Mouse (Mus musculus) lung, embryonic 14.5 days (tissue): ENCODE measurements around the gene Sv2c. TPM values are rescaled to one million over a fixed set of nuclear protein-coding genes. Genes with fewer than 3 reads are reported as not detected.

Experiments used
- ATAC-seq: fragments of 200-750 bp; cut with Nextera tagmentation; 2 replicates; pipeline ENCODE4 v1.8.0; 2017; ENCODE audit warnings: mild to moderate bottlenecking, moderate TSS enrichment, moderate library complexity; ENCODE audit not compliant: insufficient read depth
- DNase-seq: peaks from one replicate; pipeline ENCODE4 v3.0.0-alpha.2; 2015
- H3K27ac ChIP-seq: fragments of 300-500 bp; sonication (generic); 2 replicates; pipeline ENCODE4 v1.5.1; 2014; ENCODE audit warnings: low read depth, mild to moderate bottlenecking, moderate library complexity
- H3K27me3 ChIP-seq: fragments of 300-500 bp; sonication (generic); 2 replicates; pipeline ENCODE4 v1.6.1; 2014; ENCODE audit warnings: low read length, control low read depth; ENCODE audit not compliant: insufficient read depth
- H3K36me3 ChIP-seq: fragments of 300-500 bp; sonication (generic); 2 replicates; pipeline ENCODE4 v1.6.1; 2014; ENCODE audit warnings: control low read depth; ENCODE audit not compliant: insufficient read depth
- H3K4me1 ChIP-seq: fragments of 300-500 bp; sonication (generic); 2 replicates; pipeline ENCODE4 v1.6.1; 2014; ENCODE audit warnings: antibody characterized with exemption, control low read depth; ENCODE audit not compliant: insufficient read depth
- H3K4me2 ChIP-seq: fragments of 300-500 bp; sonication (generic); 2 replicates; pipeline ENCODE4 v1.6.1; 2014; ENCODE audit warnings: mild to moderate bottlenecking
- H3K4me3 ChIP-seq: fragments of 300-500 bp; sonication (generic); 2 replicates; pipeline ENCODE4 v1.5.1; 2014; ENCODE audit warnings: low read depth, low read length
- H3K9ac ChIP-seq: fragments of 300-500 bp; sonication (generic); 2 replicates; pipeline ENCODE4 v1.6.1; 2014
- H3K9me3 ChIP-seq: fragments of 300-500 bp; sonication (generic); 2 replicates; pipeline ENCODE4 v1.6.1; 2016; ENCODE audit warnings: low read depth, low read length, control low read depth
- CTCF ChIP-seq: IDR thresholded peaks from 2 replicates; pipeline ENCODE4 v1.5.1; 2016; ENCODE audit warnings: antibody characterized with exemption, low read depth
- WGBS: fragments of 180-500 bp; shearing (Covaris S2); extraction: QIAGEN DNeasy Blood & Tissue Kit; methylation state at CpG from one replicate; pipeline ENCODE4 v1.1.7; 2014; 5-methylcytosine and 5-hydroxymethylcytosine counted together
- polyA plus RNA-seq: library from polyadenylated mRNA; unstranded; fragments of >200 nt; fragmentation: Nextera tagmentation; extraction: Ambion mirVana; gene quantifications from 2 replicates; pipeline ENCODE4 v1.2.1, GENCODE M21; 2014

The Sv2c gene
- polyA plus RNA-seq, 1 experiment from 2014 or later: 0.63 TPM

- no peak for TF ChIP-seq CTCF
- DNase-seq (peak; percentile 64), ATAC-seq (peak; percentile 44; the same call in 1 of the 2 replicates)
- Histone ChIP-seq H3K9me3 (no peaks in the 10 kb centered on the region), H3K27ac (no peak overlapping the region), H3K4me2 (no peak overlapping the region), H3K27me3 (no peaks in the 10 kb centered on the region), H3K36me3 (no peaks in the 10 kb centered on the region), H3K4me1 (no peaks in the 10 kb centered on the region), H3K4me3 (no peak overlapping the region), H3K9ac (no peak overlapping the region)
- 50% methylated on average over 8 of the region's 8 CpGs for WGBS
Measured at GRCm38 (mm10) chr13:96073555-96073954, 58.8 kb downstream of the Sv2c start.

- Histone ChIP-seq H3K27me3 (no peaks in the 10 kb centered on the region), H3K4me1 (no peaks in the 10 kb centered on the region), H3K36me3 (no peaks in the 10 kb centered on the region), H3K27ac (no peak overlapping the region), H3K4me2 (no peak overlapping the region), H3K9me3 (no peaks in the 10 kb centered on the region), H3K9ac (no peak overlapping the region), H3K4me3 (no peak overlapping the region)
- no peak for TF ChIP-seq CTCF
- 74% methylated on average over 3 of the region's 3 CpGs for WGBS
- DNase-seq: no peak
- no peak for ATAC-seq
Measured at GRCm38 (mm10) chr13:96052755-96053154, 79.6 kb downstream of the Sv2c start.

GRCm38 (mm10) chr13:96045396-96045795 lies 87.0 kb downstream of the Sv2c start:
- no peak overlapping the region for H3K4me3 ChIP-seq
- no peak overlapping the region for H3K9ac ChIP-seq
- no peaks in the 10 kb centered on the region for H3K27me3 ChIP-seq
- H3K4me2 ChIP-seq: no peak overlapping the region
- no peaks in the 10 kb centered on the region for H3K4me1 ChIP-seq
- no peak for ATAC-seq
- no peaks in the 10 kb centered on the region for H3K9me3 ChIP-seq
- 57% methylated on average over 5 of the region's 5 CpGs for WGBS
- TF ChIP-seq CTCF: no peak
- no peak overlapping the region for H3K27ac ChIP-seq
- H3K36me3 ChIP-seq: no peaks in the 10 kb centered on the region
- no peak for DNase-seq

GRCm38 (mm10) chr13:96040275-96041042 lies 91.9 kb downstream of the Sv2c start:
- no peak overlapping the region for H3K4me3 ChIP-seq
- no peaks in the 10 kb centered on the region for H3K9me3 ChIP-seq
- H3K4me2 ChIP-seq: no peak overlapping the region
- H3K27me3 ChIP-seq: no peaks in the 10 kb centered on the region
- WGBS: 51% methylated on average over 11 of the region's 11 CpGs
- TF ChIP-seq CTCF: no peak
- H3K27ac ChIP-seq: 0 out of 2 replicates have a peak overlapping the region, but pooled peaks have one; percentile 3
- ATAC-seq: peak; percentile 91
- no peak overlapping the region for H3K9ac ChIP-seq
- peak; percentile 92 for DNase-seq
- no peaks in the 10 kb centered on the region for H3K36me3 ChIP-seq
- no peaks in the 10 kb centered on the region for H3K4me1 ChIP-seq

- Histone ChIP-seq H3K36me3 (no peaks in the 10 kb centered on the region), H3K9ac (no peak overlapping the region), H3K27me3 (no peaks in the 10 kb centered on the region), H3K27ac (no peak overlapping the region), H3K4me2 (no peak overlapping the region), H3K9me3 (no peaks in the 10 kb centered on the region), H3K4me1 (no peaks in the 10 kb centered on the region), H3K4me3 (no peak overlapping the region)
- ATAC-seq: no peak
- WGBS: 53% methylated on average over 1 of the region's 1 CpGs
- DNase-seq: no peak
- TF ChIP-seq CTCF: no peak
Measured at GRCm38 (mm10) chr13:96039536-96039935, 92.8 kb downstream of the Sv2c start.

- WGBS: 54% methylated on average over 19 of the region's 19 CpGs
- no peak overlapping the region for H3K9ac ChIP-seq
- DNase-seq: peak; percentile 87
Measured at GRCm38 (mm10) chr13:96030368-96031223, 101.8 kb downstream of the Sv2c start.

GRCm38 (mm10) chr13:96023858-96024257 lies 108.5 kb downstream of the Sv2c start:
- Histone ChIP-seq H3K4me2 (no peak overlapping the region), H3K9me3 (no peaks in the 10 kb centered on the region), H3K36me3 (no peaks in the 10 kb centered on the region), H3K9ac (no peak overlapping the region), H3K4me1 (no peaks in the 10 kb centered on the region), H3K27me3 (no peaks in the 10 kb centered on the region), H3K27ac (no peak overlapping the region), H3K4me3 (no peak overlapping the region)
- DNase-seq: no peak
- TF ChIP-seq CTCF: no peak
- 82% methylated on average over 11 of the region's 11 CpGs for WGBS
- ATAC-seq: no peak

More at GRCm38 (mm10) chr13:96030368-96031223, 101.8 kb downstream of the Sv2c start:
- Histone ChIP-seq H3K4me2 (no peak overlapping the region), H3K9me3 (no peaks in the 10 kb centered on the region), H3K27ac (no peak overlapping the region), H3K4me1 (no peaks in the 10 kb centered on the region), H3K27me3 (no peaks in the 10 kb centered on the region), H3K4me3 (no peak overlapping the region), H3K36me3 (no peaks in the 10 kb centered on the region)
- TF ChIP-seq CTCF: peak; percentile 86
- ATAC-seq: peak; percentile 35; the same call in 1 of the 2 replicates
